Mouse (Mus musculus): ENCODE data around the gene Cfap52.

DNA sequence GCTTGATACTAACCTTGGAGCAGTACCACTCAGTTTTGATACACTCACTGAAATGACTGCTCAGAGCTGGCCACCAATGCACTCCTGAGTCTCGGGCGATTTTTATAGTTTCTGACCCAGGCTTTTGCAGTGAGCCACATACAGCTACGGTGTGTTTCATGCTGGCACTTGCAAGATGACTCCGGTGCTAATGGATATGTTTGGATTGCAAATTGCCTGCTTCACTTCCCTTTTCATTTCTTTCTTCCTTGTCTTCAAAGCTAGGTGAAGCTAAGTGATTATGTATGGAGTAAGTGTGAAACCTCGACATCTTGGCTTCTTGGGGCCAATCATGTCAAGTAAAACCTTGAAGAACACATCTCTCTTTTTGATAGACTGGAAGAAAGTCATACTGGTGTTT, 43.9 kb upstream of the Cfap52 start:
- TF ChIP-seq POLR2A (IDR thresholded peaks at IDR 0.05; ENCODE audit: low read depth, low read length): no peak
- TF ChIP-seq CTCF (IDR thresholded peaks at IDR 0.05; ENCODE audit: borderline replicate concordance, insufficient read depth, low read length): no peak
